Mouse (Mus musculus): ENCODE data around the gene Rpa1.

DNA sequence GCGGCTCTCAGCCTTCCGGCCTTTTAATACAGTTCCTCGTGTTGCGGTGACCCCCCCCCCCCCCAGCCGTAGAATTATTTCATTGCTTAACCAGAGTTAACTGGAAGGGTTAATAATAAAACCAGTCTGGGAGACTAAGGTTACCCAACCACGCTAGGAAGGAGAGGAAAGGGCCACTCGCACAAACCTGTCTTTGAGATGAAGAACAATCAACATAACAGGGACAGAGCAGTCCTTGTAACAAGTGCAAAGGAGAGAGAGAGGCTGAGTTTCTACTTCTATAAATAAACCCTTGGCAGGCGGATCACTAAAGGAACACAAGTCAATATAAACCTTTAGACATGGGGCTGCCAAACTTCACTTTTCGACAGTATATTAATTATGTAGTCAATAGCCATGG is 50.5 kb downstream of the Rpa1 start:
- TF ChIP-seq CTCF (IDR thresholded peaks at IDR 0.05; ENCODE audit: low read depth) (no peak), EP300 (IDR thresholded peaks at IDR 0.05; ENCODE audit: low read depth) (no peak)
